Mouse (Mus musculus): ENCODE measurements around the gene Thap8. TPM values are rescaled to one million over a fixed set of nuclear protein-coding genes. Genes with fewer than 3 reads are reported as not detected.
A peak's percentile ranks its signal among the peaks of the same experiment; 100 is the strongest.

The Thap8 gene
- polyA plus RNA-seq, 1 experiment: not detected

- peaks cover 9% of the 10 kb centered on the region; the same call in 1 of the 2 replicates for H3K36me3 ChIP-seq (ENCODE audit: control insufficient read depth)
- no peaks in the 10 kb centered on the region for H3K9me3 ChIP-seq (ENCODE audit: control insufficient read depth, low read length)
- TF ChIP-seq TAL1 (IDR thresholded peaks at IDR 0.05; ENCODE audit: low read length): no peak
- no peak for TF ChIP-seq GATA1 (IDR thresholded peaks at IDR 0.05; ENCODE audit: low read length)
- H3K27me3 ChIP-seq (ENCODE audit: control insufficient read depth): no peaks in the 10 kb centered on the region
- peaks cover 27% of the 10 kb centered on the region for H3K4me1 ChIP-seq (ENCODE audit: control insufficient read depth)
- peak overlapping the region; percentile 67 for H3K4me3 ChIP-seq (replicated peaks)
These were observed 29.7 kb downstream of the Thap8 start for GRCm38 (mm10) chr7:30309395-30310129.

- H3K4me3 ChIP-seq (replicated peaks): no peak overlapping the region
- peaks cover 9% of the 10 kb centered on the region; the same call in 1 of the 2 replicates for H3K36me3 ChIP-seq (ENCODE audit: control insufficient read depth)
- TF ChIP-seq GATA1 (IDR thresholded peaks at IDR 0.05; ENCODE audit: low read length) (no peak), TAL1 (IDR thresholded peaks at IDR 0.05; ENCODE audit: low read length) (no peak)
- peaks cover 29% of the 10 kb centered on the region for H3K4me1 ChIP-seq (ENCODE audit: control insufficient read depth)
- H3K9me3 ChIP-seq (ENCODE audit: control insufficient read depth, low read length): no peaks in the 10 kb centered on the region
- H3K27me3 ChIP-seq (ENCODE audit: control insufficient read depth): no peaks in the 10 kb centered on the region
These were observed 30.2 kb downstream of the Thap8 start for GRCm38 (mm10) chr7:30310136-30310535.

- H3K9me3 ChIP-seq (ENCODE audit: control insufficient read depth, low read length): no peaks in the 10 kb centered on the region
- no peaks in the 10 kb centered on the region for H3K27me3 ChIP-seq (ENCODE audit: control insufficient read depth)
- peaks cover 17% of the 10 kb centered on the region for H3K4me1 ChIP-seq (ENCODE audit: control insufficient read depth)
- H3K36me3 ChIP-seq (ENCODE audit: control insufficient read depth): peaks cover 9% of the 10 kb centered on the region; the same call in 1 of the 2 replicates
- H3K4me3 ChIP-seq (replicated peaks): peak overlapping the region; percentile 47
- TF ChIP-seq TAL1 (IDR thresholded peaks at IDR 0.05; ENCODE audit: low read length) (no peak), GATA1 (IDR thresholded peaks at IDR 0.05; ENCODE audit: low read length) (no peak)
These were observed 33.9 kb downstream of the Thap8 start for GRCm38 (mm10) chr7:30313666-30314320.

- no peaks in the 10 kb centered on the region for H3K27me3 ChIP-seq (ENCODE audit: control insufficient read depth)
- TF ChIP-seq TAL1 (IDR thresholded peaks at IDR 0.05; ENCODE audit: low read length) (no peak), GATA1 (IDR thresholded peaks at IDR 0.05; ENCODE audit: low read length) (no peak)
- peaks cover 11% of the 10 kb centered on the region for H3K4me1 ChIP-seq (ENCODE audit: control insufficient read depth)
- H3K9me3 ChIP-seq (ENCODE audit: control insufficient read depth, low read length): no peaks in the 10 kb centered on the region
- peak within 1 kb of the TSS; percentile 47 for H3K4me3 ChIP-seq (replicated peaks)
- H3K36me3 ChIP-seq (ENCODE audit: control insufficient read depth): peaks cover 9% of the 10 kb centered on the region; the same call in 1 of the 2 replicates
These were observed 34.8 kb downstream of the Thap8 start, which contains the start of gene Syne4 for GRCm38 (mm10) chr7:30314721-30315155. Gene Syne4 (plus strand): TSS chr7:30314807.

GRCm38 (mm10) chr7:30315559-30316529 lies 36.0 kb downstream of the Thap8 start:
- Histone ChIP-seq H3K4me1 (ENCODE audit: control insufficient read depth) (peaks cover 17% of the 10 kb centered on the region), H3K36me3 (ENCODE audit: control insufficient read depth) (peaks cover 9% of the 10 kb centered on the region; the same call in 1 of the 2 replicates), H3K9me3 (ENCODE audit: control insufficient read depth, low read length) (no peaks in the 10 kb centered on the region), H3K27me3 (ENCODE audit: control insufficient read depth) (no peaks in the 10 kb centered on the region), H3K4me3 (replicated peaks) (peak overlapping the region; percentile 44)
- TF ChIP-seq TAL1 (IDR thresholded peaks at IDR 0.05; ENCODE audit: low read length) (no peak), GATA1 (IDR thresholded peaks at IDR 0.05; ENCODE audit: low read length) (no peak)

GRCm38 (mm10) chr7:30318142-30318541 lies 38.2 kb downstream of the Thap8 start:
- no peak for TF ChIP-seq GATA1 (IDR thresholded peaks at IDR 0.05; ENCODE audit: low read length)
- TF ChIP-seq TAL1 (IDR thresholded peaks at IDR 0.05; ENCODE audit: low read length): no peak
- H3K9me3 ChIP-seq (ENCODE audit: control insufficient read depth, low read length): no peaks in the 10 kb centered on the region

GRCm38 (mm10) chr7:30320946-30321345 lies 41.1 kb downstream of the Thap8 start:
- TF ChIP-seq TAL1 (IDR thresholded peaks at IDR 0.05; ENCODE audit: low read length): no peak
- no peak for TF ChIP-seq GATA1 (IDR thresholded peaks at IDR 0.05; ENCODE audit: low read length)
- peaks cover 34% of the 10 kb centered on the region for H3K4me1 ChIP-seq (ENCODE audit: control insufficient read depth)
- peak overlapping the region; percentile 82 for H3K4me3 ChIP-seq (replicated peaks)
- no peaks in the 10 kb centered on the region; the same call in 1 of the 2 replicates for H3K36me3 ChIP-seq (ENCODE audit: control insufficient read depth)
- no peaks in the 10 kb centered on the region for H3K27me3 ChIP-seq (ENCODE audit: control insufficient read depth)
- 0 out of 2 replicates have a peak, but pooled peaks cover 3% of the 10 kb centered on the region for H3K9me3 ChIP-seq (ENCODE audit: control insufficient read depth, low read length)

More at GRCm38 (mm10) chr7:30318142-30318541, 38.2 kb downstream of the Thap8 start:
- no peaks in the 10 kb centered on the region; the same call in 1 of the 2 replicates for H3K36me3 ChIP-seq (ENCODE audit: control insufficient read depth)
- H3K4me3 ChIP-seq (replicated peaks): no peak overlapping the region
- peaks cover 39% of the 10 kb centered on the region for H3K4me1 ChIP-seq (ENCODE audit: control insufficient read depth)
- H3K27me3 ChIP-seq (ENCODE audit: control insufficient read depth): no peaks in the 10 kb centered on the region

GRCm38 (mm10) chr7:30321539-30322284 lies 41.8 kb downstream of the Thap8 start, which contains the start of gene E130208F15Rik:
Gene E130208F15Rik (plus strand): TSS chr7:30321740.
- Histone ChIP-seq H3K27me3 (ENCODE audit: control insufficient read depth) (no peaks in the 10 kb centered on the region), H3K36me3 (ENCODE audit: control insufficient read depth) (no peaks in the 10 kb centered on the region; the same call in 1 of the 2 replicates), H3K9me3 (ENCODE audit: control insufficient read depth, low read length) (0 out of 2 replicates have a peak, but pooled peaks cover 3% of the 10 kb centered on the region), H3K4me3 (replicated peaks) (peak within 1 kb of the TSS; percentile 82), H3K4me1 (ENCODE audit: control insufficient read depth) (peaks cover 34% of the 10 kb centered on the region)
- TF ChIP-seq GATA1 (IDR thresholded peaks at IDR 0.05; ENCODE audit: low read length) (no peak), TAL1 (IDR thresholded peaks at IDR 0.05; ENCODE audit: low read length) (no peak)
